Mouse (Mus musculus): ENCODE results near the gene Gm11639.

Gm11639 gene

DNA sequence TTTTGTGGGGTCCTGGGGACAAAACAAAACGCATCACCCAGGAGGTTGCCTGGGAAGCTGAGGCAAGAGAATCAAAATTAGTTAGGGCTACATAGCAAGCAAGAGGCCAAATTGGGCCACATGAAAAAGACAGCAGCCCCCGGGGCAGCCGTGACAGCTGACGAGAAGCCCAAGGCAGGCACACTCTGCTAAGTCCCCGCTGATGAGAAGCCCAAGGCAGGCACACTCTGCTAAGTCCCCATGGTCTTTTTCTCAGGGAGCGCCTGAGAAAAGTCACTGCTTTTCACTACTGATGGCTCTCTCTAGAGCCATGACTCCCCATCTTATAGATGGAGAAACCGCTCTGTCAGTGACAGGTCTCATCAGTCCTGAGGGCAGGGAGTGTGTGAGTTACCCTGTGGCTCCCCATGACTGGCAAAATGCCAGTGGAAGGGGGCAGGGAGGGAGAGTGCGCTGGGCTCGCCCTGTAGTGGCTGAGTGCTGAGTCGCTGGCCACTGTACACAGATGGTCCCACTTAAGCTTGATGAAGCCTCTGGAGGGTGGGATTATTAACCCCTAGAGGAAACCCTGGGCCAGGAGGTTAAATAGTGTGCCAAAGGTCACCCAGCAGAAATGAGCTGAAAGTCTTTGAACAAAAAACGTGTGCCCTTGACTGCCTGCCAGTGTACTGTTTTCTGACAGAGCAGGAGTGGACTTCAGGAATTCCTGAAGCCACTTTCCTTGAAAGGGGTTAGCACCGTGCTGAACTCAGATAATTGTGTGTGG, 467.7 kb downstream of the Gm11639 start:
- peak; percentile 53 for DNase-seq (ENCODE audit: low spot score)

DNA sequence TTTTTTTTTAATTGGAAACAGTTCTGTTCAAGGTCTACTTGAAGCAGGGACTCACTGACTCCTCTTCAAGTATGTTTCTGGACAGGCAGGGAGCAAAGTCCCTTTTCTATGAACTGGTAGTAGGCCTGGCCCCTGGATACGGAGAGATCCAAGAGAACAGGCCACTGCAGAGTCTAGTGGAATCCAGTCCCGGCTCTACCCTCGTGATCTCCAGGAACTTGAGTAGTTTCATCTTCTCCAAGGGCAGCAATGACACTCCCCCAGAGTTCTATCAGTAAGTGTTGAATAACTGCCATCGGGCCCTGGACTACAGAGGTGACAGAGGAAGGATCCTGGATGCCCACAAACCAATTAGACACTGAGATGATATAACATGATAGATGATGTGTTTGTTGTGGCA, 470.4 kb downstream of the Gm11639 start:
- DNase-seq (ENCODE audit: low spot score), result no peak

DNA sequence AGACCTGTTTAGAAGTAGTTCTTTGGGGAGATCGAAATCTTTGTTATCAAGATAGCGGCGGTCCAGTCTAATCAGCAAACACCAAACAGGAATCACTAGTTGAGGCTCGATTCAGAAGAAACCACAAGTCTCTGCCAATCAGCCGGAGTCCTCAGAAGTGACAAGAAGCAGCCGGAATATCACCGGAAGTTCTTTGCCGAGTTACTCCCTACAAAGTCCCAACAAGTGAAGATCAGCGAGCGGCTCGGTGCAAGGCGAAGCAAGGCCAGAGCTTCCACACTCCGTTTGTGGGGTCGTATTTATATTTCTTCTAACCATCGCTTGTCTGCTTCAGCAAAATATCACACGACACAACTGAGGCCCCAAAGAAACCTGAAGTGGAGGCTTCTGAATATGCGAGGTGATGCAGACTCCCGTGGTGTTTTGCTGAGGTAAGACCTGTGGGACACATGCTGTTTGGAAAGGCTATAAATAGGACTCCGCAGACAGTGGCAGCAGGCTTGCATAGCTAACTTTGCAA, 471.3 kb downstream of the Gm11639 start:
- no peak for DNase-seq (ENCODE audit: low spot score)

DNA sequence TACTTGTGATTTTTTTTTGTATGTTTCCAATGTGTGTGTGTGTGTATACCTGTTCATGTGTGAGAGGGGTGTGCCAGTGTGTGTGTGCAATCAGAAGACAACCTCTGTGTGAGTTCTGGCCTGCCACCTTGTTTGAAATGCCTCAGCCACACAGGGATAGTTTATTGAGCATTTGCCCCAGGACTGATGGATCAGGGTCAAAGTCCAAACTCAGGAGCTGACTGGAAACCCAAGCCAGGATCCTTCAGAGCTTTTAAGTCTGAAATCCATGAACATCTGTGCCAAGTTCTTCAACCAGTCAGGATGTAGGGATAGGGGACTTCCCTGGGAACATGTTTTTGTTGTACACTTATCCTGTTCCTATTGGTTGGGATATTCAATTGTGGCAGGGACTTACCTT, 472.5 kb downstream of the Gm11639 start:
- DNase-seq (ENCODE audit: low spot score), result no peak

DNA sequence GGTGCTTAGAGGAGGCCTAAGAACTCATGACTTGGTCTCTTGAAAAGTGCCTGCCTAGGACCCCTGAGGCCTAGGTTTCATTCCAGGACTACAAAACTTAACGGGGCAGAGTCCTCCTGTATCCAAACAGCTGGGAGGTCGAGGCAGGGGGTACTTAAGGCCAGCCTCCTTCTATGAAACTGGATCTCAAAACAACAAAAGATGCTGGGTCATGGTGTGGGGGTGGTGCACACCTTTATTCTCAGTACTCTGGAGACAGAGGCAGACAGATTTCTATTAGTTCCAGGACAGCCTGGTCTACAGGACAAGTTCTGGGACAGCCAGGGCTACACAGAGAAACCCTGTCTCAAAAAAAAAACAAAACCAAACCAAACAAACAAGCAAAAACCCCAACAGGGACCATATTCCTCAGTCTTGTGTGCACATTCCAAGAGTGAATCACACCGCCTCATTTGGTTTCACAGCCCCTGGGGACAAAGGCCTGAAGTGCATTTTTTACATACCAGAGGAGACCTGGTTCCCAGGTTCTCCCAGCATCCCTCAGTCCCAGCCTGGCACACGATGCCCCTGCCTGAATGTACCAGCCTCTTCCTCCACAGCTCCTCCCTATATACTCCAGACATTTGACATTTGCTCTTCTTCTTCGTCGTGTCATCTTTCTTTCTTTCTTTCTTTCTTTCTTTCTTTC, 474.3 kb downstream of the Gm11639 start:
- DNase-seq (ENCODE audit: low spot score), result no peak

DNA sequence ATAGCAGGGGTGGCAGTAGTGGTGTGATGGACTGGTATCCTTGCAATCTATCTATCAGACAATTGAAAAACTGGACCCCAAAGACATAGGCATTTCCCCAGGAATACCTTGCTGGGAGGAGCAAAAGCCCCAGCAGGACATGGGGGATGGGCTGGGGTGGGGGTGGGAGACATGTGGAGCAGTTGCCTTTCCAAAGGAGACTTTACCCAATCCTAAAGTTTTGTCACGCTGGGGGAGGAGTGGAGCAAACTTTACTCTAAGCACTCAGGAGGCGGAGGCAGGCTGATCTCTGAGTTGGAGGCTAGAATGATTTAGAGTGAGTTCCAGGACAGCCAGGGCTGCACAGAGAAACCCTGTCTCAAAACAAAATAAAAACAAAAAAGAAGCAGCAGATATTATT, 475.9 kb downstream of the Gm11639 start:
- DNase-seq (ENCODE audit: low spot score), result no peak

DNA sequence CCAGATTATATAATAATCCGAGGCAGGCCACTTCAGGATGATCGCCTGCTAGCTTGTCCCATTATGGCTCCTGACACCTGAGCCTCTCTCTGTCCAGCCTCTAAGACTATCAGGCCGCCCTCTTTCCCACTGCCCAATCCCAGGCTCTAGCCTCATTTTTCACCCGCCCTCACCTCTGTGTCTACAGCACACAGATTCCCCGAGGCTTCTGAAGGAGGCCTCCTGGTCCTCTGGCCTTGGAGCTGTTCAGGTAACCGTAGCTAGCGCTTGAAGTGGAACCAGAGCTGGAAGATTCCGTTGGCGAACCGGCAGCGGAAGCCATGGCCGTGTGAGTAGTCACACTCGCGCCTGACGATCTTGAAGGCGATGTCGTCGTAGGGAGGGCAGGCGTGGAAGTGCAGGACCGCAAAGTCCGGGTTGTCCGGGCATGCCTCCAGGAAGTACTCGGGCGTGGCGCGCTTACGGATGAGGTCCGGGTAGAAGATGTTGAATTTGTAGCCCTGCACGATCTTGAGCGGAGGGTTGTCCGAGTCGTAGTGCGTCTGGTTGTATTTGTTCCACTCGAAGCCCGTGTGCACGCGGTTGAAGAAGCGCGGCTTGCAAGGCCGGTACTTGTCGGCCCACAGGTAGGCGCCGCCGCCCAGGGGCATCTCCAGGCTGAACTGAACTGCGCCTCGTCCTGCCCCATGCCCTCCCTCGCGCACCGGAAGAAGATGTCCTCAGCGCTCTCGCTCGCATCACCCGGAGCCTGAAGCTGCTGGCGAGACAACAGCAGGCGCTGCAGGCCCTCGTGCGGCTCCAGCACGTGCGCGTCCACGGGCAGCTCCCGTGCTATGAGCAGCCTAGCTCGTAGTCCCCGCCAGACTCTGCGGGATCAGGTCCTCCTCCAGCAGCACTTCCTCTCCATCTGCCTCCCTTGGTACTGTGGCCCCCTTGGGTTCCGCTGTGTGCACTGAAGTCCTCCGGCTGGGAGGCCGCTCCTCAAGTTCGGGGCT, 479.3 kb downstream of the Gm11639 start:
- DNase-seq (ENCODE audit: low spot score), result no peak

DNA sequence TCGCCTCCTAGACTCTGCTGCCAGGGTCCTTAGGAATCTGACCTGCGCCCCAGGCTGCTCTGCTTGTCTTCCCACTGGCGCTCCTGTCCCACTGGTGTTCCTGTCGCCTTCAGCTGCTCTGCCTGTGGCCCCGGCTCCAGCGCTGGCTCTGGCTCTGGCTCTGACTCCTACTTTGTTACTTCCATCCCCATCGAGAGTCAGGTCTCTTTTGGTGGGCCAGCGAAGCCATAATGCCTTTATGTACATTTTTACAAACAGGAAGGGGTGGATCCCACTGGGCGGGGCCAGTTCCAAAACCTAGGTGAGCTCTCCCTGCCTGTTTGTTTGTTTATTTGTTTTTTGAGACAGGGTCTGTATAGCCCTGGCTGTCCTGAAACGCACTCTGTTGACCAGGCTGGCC, 481.3 kb downstream of the Gm11639 start:
- no peak for DNase-seq (ENCODE audit: low spot score)

All from retina, embryonic 14.5 days (tissue).